Mouse (Mus musculus): ENCODE data around the gene Isoc2b.
A peak's percentile ranks its signal among the peaks of the same experiment; 100 is the strongest.

Gene Isoc2b

DNA sequence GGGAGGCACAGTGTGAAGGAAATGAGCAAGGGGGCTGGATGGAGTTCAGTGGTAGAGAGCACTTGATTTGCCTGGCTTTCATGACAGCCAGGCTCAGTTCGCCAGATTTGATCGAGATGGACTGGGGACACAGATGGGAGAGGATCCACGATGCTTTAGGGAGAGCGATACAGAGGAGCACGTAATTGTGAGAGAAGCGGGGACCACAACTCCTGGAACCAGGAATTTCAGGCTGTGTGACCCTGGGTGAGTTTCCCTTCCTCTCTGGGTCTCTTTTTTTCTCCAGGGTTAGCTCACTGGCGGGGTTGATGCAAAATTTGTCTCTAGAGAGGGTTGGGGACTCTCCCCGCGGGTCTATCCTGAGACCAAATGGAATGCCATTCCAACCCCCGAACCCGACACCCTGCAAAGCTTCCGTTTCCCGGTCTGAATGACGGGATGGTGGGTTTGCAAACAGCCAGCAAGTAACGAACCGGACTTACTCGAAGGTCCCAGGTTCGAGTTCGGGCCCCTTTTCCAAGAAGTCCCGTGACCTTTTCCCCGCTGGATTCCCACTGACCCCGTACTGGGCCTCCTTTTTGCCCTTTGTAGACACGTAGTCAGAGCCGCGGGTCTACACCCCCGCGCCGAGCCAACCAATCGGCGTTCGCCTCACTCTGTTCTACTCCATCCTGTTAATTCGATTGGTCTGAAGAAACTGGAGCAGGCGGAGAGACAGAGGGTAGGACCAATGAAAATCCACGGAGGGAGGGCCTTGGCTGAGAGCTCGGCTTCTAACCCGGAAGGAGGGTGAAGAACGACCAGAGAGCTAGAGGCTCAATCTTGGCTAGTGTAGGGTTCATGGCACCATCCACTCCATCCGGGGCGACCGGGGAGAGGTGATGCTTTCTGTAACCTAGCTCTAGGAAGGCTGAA is 4.2 kb downstream of the Isoc2b start:
- DNase-seq, result peak; percentile 99

DNA sequence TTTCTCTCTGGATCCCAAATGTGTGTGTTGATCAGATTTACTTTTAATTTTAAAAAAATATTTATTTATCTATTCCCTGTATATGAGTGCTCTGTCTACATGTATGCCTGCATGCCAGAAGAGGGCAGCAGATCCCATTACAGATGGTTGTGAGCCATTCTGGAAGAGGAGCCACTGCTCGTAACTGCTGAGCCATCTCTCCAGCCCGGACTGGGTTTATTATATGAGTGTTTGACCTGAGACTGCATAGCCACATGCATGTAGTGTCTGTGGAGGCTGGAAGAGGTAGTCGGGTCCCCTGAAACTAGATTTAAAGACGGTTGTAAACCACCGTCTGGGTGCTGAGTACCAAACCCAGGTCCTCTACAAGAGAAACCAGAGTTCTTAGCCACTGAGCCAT is 5.0 kb downstream of the Isoc2b start:
- peak; percentile 73 for DNase-seq

DNA sequence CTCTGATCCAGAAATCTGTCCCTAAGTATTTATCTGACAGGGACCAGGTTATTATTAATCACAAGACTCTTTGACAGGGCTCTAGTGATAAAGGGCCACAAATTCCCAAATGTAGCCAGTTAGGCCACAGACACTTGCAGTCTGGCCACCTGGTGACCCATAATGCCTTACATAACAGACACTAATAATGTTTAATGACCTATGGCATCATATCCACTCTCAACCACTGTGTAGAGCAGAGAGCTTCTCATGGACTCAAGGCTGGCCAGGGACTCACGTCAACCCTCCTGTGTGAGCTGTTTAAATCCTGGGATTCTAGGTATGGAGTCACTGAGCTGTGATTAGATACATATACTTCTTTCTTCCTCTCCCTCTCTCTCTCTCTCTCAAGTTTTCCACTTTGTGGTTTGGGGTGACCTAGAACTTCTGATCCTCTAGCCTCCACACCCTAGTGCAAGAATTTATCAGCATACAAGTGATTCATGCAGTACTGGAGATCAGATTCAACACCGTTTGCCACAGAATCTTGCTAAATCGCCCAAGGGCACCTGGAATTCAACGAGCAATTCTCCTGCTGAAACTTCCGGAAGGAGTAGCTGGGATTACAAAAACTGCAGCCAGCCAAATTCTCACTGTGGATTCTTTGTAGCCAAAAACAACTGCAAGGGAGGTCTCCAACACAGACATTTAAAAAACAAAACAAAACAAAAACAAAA is 5.8 kb downstream of the Isoc2b start:
- DNase-seq, result peak; percentile 52

DNA sequence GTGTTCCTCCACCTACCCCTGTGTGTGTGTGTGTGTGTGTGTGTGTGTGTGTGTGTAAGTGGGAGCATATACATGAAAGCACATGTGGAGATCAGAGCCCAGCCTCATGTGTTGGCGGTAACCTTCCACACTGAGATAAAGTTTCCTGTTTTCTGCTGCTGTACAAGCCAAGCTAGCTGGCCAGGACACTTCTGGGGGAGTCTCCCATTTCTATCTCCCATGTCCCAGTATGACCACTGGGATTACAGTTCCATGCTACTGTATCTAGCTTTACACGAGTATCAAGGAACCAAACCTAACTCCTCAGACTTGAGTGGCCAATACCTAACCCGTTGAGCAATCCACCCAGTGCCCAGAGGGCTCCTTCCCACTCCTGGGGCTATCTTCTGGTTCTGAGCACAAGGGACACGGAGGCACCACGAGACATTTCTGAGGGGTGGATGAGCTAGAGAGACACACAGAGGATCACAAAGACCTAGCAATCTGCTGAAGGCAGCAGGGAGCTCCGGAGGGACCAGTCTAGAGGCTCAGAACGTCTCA is 6.4 kb downstream of the Isoc2b start:
- peak; percentile 40 for DNase-seq

DNA sequence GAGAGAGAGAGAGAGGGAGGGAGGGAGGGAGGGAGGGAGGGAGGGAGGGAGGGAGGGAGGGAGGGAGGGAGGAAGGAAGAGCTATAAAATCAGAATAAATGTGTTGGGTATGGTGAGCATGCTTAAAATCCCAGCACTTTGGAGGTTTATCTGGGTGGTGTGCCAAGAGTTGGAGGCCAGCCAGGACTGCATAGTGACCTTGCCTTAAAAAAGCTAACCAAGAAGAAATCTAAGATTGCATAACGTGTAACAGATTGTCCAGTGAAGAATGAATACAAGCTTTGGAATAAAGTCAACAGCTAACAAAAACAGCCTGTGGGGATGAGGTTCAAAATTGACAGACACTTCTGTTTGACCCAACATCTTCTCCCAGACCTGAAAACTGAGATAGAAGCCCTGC is 7.0 kb downstream of the Isoc2b start:
- peak; percentile 97 for DNase-seq

DNA sequence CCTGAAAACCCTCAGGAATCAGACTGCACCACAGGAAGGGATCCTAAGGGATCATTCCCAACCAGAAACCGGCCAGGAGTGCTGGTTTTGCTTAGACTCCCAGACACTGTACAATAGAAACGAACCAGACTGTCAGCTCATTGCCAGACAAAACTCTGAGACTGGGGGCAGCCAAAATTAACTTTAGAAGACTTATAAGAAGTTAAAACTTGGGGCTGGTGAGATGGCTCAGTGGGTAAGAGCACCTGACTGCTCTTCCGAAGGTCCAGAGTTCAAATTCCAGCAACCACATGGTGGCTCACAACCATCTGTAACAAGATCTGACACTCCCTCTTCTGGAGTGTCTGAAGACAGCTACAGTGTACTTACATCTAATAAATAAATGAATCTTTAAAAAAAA is 9.1 kb downstream of the Isoc2b start:
- DNase-seq, result peak; percentile 85

DNA sequence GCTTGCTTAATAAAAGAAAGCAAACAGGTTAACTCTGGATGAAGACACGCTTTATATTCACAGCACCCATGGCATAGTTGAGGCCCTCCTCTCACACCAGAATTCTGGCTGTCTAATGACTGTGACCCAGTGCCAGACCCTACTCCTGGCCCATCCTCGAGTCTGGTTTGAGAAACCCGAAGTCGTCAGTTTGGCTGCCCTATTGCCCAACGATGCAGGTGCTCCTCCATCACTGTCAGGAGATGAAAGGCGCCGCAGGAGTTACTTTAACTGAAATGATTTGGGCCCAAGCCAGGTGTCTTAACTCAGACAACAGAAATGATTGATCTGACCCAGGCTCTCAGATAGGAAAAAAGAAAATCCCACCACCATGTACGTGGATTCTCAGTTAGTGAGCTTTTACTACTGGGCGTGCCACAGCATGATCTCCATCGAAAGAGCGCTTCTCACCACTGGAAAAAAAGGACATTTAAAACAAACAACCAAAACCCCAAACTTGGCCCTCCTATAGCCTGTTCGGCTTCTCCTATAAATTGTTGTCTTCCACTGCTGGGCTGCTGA is 10.6 kb downstream of the Isoc2b start:
- no peak for DNase-seq

DNA sequence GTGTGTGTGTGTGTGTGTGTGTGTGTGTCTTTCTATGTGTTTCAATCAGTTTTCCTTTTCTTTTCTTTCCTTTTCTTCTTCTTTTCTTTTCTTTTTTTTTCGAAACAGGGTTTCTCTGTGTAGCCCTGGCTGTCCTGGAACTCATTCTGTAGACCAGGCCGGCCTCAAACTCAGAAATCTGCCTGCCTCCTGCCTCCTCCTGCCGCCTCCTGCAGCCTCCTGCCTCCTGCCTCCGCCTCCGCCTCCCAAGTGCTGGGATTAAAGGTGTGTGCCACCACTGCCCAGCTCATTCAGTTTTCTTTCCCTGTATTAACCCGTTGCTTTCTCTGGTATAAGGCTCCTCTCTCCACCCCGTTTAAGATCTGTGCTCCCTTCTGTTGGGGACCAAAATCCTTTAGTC is 12.7 kb downstream of the Isoc2b start:
- DNase-seq, result no peak

DNA sequence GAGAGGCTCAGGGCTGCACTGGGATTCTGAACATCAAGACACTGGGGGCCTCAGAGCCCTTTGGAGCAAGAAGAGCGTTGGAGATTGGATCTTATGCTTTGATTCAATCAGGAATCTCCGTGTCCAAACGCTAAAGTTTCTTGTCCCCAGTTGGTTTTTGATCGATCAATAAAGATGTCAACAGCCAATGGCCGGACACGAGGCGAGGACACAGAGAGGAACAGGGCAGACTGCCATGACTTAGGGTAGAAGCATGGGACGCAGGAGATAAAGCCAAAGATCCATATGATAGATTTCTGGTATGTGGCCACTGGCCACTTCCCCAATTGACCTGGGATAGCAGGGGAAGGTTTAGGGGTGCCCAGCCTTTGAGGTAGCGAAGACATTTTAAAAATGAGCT is 13.6 kb downstream of the Isoc2b start:
- DNase-seq, result no peak

DNA sequence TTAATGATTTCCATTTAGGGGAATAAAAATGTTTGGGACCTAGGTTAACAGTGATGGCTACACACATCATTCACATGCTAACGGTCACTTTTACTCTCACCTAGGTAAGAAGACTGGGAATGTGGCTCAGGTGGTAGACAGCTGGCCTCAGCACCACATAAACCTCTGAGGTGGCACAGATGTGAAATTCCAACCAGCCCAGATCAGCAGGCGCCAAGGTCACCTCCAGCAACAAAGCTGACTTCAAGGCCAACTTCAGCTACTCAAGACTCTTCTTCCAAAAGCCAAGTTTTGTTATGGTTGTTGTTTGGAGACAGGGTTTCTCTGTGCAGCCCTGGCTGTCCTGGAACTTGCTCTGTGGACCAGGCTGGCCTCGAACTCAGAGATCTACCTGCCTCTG is 16.4 kb downstream of the Isoc2b start:
- DNase-seq, result no peak

DNA sequence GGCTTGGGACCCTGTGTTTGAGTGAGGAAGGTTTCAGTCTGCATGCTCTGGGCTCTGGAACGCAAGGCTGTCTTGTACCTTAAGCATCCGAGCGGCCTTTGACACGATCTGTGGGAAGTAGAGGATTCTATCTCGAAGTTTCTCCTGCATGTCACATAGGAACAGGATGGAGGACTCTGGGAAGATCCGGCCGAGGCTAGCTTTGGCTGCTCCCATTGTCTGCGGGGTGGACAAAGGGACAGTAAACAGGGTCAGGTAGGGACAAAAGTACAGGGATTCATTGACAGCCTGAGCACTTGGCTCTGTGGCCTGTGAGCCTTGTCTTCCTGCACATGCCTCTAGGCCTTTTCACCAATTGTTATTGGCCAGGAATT is 18.8 kb downstream of the Isoc2b start:
- no peak for DNase-seq

DNA sequence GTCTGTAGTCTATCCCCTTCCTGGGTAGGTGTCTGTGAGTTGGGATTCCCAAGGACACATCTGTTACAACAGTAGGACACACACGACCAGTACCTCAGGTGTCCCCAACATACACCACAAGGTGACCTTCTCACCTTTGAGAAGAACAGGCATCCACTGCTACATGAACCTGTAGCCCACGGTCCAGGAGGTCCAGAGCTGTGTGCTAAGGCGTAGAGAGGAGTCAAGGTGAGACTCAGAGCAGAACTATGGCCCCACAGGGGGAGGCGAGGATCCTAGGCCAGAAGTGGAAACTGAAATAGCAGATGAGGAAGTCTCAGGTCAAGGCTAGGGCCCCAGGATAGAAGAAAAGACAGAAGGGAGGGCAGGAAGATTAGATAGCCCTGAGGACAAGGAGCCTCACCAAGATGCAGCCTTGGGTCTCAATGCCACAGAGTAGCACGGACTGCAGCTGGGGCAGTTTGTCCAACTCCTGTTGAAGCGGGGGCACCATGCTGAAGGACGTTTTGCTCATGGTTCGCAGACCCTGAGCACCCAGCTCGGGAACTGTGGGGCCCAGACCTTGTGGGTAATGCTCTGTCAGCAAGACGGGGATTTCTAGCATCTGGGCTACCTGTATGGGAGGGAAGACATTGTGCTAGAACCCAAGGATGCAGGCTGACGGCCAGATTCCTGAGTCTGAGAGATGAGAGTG is 19.3 kb downstream of the Isoc2b start:
- no peak for DNase-seq

DNA sequence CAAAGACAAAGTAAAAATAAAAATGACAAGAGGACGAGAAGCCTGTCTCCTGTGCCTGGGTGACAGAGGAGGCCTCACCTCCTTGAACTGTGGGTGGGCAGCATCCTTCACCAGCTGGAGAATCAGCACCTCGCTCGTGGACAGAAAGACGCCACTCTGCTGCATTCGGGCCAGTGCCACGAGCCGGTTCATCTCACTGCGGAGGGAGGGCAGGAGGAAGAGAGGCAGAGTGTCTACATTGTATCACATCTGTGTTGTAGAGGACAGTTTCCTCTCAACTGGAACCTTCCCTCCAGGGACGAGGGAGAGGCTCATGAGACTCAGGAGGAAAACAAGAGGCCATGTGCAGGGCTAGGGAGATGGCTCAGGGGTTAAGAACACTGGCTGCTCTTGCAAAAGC is 20.7 kb downstream of the Isoc2b start:
- no peak for DNase-seq

DNA sequence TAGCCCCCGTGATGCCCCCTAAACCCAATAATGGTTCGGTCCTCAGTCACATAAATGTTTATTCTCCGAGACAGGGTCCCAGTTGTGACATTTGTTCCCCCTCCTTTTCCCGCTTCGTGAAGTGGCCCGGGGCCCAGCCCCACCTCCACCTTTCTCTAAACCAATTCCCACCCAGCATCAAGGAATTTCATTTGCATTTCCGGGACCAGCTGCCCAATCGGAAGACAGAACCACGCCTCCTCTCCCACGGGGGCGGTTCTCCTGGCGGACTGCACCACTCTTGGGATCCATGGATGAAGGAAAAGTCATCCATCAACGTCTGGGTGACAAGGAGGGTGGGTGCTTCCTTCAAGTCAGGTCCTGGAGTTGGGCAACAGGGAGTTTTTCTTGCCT is 25.1 kb downstream of the Isoc2b start:
- DNase-seq, result peak; percentile 68

DNA sequence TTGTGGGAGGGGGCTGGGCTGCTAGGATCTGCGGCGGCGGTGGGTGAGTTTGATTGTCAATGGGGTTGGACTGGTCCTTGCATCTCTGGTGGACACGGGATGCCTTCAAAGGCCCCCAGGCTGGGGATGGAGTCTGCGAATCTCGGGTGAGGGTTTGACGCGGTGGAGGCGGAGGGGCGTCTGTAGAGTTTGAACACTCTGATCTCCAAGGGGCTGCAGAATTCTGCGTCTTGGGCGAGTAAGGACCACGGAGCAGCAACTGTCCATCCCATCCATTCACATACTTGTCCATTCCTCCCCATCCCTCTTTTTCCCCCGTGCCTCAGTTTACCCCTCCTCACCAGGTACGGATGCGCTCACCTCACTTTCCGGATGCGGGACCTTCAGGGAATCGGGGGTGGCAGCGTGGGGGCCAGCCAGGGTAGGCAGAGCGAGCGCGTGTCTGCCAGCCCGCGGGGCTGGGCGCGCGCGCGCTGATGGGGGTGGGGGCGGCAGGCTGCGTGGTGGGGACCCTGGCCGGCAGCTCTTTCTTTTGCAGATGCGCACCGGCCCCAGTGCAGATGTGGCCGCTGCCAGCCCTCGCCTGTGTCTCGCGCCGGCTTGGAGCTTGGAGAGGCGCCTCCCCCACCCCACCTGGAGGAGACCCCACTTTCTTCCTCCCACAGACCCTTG is 25.7 kb downstream of the Isoc2b start, which contains the start of gene Shisa7:
TSS of gene Shisa7 (minus strand) at position 452 of the 672 bp plus-strand sequence.
- no peak for DNase-seq

DNA sequence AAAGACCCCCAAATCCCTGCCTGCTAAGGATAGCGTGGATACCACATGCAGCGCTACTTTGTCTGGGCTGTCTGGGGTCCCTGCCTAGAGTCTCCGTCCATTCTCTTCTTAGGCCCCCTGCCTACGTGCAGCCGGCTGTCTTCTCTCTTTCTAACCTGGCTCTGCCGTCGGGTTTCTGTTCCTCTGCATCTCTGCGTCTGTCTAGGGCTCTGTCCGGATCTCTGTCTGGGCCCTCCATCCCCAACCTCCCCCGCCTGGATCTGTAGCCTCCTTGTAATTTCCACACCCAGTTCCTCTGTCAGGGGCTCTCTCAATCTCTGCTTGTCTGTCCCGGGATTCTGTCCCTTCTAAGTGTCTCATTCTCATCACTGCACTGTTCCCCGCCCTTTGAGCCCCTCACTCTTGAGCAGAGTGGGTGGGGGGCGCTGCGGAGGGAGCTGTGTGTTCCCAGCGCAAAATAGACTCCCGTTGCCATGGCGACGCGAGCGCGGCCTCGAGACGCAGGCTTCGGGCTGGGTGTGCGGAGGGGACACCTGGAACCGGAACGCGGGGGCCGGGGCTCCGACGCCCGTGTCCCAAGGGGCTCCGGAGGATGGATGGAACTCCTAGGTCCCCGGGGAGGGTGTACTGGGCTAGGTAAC is 26.3 kb downstream of the Isoc2b start:
- DNase-seq, result no peak

DNA sequence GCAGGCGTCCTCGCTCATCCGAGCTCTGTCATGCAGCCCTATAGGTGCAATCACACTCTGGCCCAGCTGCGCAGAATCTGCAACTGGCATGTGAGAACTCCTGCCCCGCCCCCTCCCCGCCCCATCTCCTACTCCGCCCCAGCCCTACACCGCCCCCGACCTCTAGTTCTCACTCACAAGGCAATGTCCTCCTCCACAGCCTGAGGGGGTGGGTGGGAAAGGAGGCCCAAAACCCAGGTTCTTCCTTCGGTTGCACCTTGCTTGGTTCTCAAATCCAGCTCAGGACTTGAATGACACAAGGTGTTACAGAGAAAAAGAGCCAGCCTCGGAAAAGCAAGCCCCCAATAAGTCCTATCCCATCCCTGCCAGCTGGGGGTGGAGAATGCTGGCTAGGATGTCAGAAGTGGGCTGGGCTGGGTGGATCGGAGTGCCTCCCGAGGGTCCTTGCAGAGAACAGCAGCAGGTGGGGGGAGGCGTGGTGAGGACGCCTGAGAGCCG is 27.4 kb downstream of the Isoc2b start:
- no peak for DNase-seq

DNA sequence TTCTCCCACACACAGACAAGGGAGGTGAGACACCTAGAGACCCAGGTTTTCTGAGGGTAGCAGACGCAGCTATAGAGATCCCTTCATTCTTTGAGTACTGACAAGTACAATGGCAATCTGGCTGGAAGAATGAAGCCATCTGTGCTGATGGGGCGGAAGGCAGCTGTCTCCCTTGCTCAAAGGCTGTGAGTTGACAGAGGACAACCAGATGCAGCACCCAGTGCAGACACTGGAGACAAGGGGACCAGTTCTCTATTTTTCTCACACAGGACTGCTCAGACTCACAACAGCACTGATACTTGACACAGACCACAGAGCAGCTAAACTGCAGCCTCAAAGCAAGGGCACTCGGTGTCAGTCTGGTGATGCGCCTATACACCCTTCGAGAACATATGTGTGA is 28.0 kb downstream of the Isoc2b start:
- no peak for DNase-seq

DNA sequence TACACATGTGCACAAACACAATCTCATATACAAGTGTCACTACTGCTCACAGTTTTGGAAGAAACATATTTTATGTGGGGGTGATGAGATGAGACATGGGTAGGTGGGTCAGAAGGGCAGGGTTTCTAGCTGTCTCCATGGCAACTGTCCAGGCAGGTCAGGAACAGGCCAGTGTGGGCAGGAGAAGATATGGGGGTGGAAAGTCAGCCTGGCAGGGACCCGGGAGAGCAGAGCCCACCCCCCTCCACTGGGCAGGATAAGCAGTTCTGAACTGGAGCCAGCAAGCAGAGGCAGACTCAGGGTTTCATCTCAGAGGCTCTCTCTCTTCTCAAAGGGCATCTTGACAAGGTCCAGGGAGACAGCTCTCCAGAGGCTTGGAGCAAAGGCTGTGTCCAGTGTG is 32.4 kb downstream of the Isoc2b start:
- DNase-seq, result no peak

DNA sequence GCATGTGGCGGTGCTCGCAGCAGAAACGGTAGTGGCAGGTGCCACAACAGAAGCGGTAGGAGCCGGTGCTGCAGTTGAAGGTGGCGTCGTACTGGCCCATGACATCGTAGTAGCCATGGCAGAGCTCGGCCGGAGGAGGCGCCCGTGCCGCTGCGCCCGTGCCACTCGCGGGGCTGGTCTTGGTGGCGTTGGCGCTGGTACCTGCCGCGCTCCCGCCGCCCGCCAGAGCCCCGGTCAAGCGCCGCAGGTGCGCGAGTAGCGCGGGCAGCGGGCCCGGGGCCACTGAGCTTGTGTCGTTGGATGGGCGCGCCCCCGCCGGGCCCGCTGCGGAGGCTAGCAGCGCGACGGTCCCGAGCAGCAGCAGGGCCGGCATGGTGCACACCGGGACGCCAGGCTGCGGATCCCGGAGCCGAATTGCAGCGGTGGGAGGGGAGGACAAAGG is 33.7 kb downstream of the Isoc2b start:
- DNase-seq, result peak; percentile 86

DNA sequence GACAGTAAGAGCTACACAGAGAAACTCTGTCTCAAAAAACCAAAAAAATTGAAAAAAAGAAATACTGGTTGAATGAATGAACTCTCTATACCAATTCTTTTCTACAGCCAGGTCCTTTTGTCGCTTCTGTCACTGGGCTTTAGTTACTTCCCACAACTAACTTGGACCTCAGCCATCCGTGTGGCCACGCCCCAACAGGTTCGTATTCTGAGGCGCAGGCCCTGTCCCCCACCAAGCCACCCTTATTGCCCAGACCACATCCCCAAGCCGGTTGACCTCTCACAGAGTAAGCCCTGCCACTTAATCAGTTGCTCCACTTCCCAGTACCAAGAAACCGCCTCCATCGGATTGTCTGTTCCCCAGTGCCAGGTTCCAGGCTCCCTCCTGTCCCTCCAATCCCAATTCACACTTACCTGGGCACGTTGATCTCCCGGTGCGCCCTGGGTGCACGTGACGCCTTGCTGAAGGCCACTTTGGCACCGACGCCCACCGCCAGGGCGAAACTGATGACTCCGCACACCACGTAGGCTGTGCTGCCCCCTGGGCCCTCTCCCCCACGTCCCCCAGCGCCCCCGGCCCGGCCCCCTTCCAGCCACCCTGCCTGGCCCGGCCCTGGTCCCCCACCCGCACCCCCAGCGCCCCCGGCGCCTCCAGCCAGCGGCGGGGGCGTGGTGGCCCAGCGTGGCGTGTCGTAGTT is 34.3 kb downstream of the Isoc2b start:
- peak; percentile 24 for DNase-seq

All from kidney, adult 9 months (tissue).